Mouse (Mus musculus) right cerebral cortex, postnatal 25 days (tissue): Measurements from ENCODE around the gene Nr1d2.
A peak's percentile ranks its signal among the peaks of the same experiment; 100 is the strongest.
"Not testable (repeated sequence)": the region's sequence is repeated elsewhere in the genome, so short reads cannot be mapped to it uniquely, and the experiment has no call there.

Experiments
- DNase-seq: peaks from one replicate; pipeline ENCODE4 v3.0.0; 2022

Nr1d2 gene

GRCm38 (mm10) chr14:18231866-18232265 lies 7.1 kb downstream of the Nr1d2 start:
- DNase-seq = not testable (repeated sequence)

- DNase-seq = not testable (repeated sequence)
Observed at GRCm38 (mm10) chr14:18229751-18230150, 9.2 kb downstream of the Nr1d2 start.

- DNase-seq = not testable (repeated sequence)
Observed at GRCm38 (mm10) chr14:18226181-18226580, 12.7 kb downstream of the Nr1d2 start.

DNA sequence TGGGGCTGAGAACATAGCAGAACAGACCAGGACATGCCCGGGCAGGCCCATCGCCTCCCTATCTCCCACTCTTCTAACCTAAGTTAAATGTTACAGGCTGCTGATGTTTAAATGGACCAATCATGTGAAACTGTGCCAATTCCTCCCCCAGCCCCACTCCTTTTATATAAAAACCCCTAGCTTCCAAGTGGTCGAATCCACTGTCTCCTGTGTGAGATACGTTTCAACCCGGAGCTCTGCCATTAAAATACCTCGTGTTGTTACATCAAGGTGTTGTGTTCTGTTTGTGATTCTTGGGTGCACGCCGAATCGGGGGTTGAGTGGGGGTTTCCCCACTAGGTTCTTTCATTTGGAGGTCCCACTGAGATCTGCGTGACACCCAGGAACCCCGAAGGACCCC lies 13.5 kb downstream of the Nr1d2 start:
- not testable (repeated sequence) for DNase-seq

DNA sequence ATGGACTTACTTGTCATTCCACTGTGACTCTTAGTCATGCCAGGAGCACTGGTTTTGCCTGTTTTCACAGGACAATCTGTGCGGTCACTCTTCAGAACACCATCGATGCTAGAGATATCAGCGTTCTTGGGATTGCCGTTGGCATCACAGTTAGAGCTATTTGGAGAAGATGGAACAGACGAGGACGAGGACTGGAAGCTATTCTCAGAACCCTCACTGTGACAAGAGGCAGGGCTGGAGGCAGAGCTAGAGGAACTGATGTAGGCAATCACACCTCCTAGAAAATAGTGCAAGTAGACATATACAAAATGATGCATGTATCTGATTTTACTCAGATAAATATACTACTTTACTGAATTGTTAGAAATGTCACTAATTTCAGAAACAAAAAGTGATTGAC lies 16.9 kb downstream of the Nr1d2 start:
- DNase-seq = no peak

DNA sequence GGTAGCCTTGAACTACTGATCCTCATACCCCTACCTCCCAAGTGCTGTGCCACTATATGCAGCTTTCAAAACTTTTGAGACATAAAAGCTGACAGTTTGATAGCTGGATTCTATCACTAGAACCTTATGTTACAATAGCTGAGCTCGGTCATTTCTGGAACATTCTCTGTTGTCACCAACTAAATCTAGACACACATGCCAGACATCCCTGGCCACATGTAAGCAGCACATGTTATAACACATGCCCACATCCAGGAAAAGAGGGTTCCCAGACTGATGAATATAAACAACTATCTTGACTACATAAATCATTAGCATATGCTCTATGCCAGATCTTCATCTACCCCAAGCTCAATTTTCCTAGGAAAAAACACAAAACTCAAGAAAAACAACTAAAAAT lies 21.8 kb downstream of the Nr1d2 start:
- no peak for DNase-seq

DNA sequence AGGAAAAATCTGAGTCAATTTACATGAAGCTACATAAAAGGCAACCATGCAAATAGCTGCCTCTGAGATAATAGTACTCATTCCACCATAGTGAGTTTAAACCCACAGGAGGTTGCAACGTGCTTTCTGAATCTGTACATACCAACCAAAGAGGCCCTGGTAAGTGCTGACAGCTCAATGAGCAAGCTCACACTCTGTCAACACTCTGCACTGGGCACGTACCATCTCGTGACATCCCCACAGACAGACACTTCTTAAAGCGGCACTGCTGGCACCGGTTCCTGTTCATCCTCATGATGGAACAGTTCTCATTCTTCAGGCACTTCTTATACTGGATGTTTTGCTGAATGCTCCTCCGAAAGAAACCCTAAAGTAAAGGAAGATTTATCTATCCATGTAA lies 22.5 kb downstream of the Nr1d2 start:
- no peak for DNase-seq

GRCm38 (mm10) chr14:18210795-18211194 lies 28.1 kb downstream of the Nr1d2 start:
- no peak for DNase-seq

DNA sequence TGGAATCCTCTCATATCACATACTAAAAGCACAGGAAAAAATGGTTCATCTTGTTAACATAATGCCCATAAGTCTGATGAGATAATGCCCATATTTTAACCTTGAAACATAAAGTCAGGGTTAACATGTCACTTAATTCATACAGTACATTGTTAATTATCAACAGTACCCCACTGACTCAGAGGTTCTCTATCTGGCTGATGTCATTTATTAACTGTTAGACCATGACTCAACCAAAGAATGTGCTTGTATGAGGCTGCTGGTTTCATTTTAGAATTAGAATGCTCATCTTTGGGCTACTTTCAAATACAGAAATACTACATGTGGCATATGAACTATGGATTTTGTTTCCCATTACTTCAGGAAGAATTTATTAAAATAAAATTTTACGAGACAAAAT lies 34.6 kb downstream of the Nr1d2 start:
- not testable (repeated sequence) for DNase-seq

GRCm38 (mm10) chr14:18201413-18201812 lies 37.5 kb downstream of the Nr1d2 start:
- no peak for DNase-seq

GRCm38 (mm10) chr14:18186883-18187417 lies 52.0 kb downstream of the Nr1d2 start:
- peak; percentile 38 for DNase-seq

- not testable (repeated sequence) for DNase-seq
Observed at GRCm38 (mm10) chr14:18177531-18177930, 61.4 kb downstream of the Nr1d2 start.

DNA sequence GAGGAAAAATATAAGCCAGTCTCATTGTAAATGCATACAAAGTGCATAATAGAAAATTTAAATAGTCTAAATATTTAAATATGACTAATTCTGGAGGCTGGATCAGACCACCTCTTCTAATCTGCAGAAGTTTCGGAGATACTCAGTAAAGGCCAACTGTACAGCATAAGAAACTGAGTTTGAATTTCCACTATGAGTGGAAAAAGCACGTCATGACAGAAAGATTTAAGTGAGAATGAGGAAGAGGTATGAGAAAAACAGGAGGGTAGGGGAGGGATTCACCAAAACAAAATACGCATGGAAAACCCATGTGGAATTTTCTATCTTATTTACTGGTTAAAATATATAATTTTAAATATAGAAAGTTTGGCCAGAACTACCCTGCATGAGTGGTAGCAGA lies 71.3 kb downstream of the Nr1d2 start:
- DNase-seq = no peak

DNA sequence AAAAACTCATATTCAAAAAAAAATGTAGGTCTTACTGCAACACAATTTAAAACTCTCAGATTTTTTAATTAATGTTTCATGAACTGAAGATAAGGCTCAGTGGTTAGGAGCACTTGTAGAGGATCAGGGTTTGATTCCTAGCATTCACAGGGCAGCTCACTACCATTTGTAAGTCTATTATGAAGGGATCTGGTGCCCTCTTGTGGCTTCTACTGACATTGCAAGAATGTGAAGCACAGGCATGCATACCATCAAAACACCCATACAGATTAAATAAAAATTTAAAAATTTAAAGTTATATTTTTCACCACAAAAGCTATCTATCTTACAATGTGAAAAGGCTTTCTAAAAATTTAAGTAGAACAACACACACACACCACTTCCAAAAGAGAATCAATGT lies 71.9 kb downstream of the Nr1d2 start:
- no peak for DNase-seq
